Mouse (Mus musculus): Measurements from ENCODE around the gene Naa40.

DNA sequence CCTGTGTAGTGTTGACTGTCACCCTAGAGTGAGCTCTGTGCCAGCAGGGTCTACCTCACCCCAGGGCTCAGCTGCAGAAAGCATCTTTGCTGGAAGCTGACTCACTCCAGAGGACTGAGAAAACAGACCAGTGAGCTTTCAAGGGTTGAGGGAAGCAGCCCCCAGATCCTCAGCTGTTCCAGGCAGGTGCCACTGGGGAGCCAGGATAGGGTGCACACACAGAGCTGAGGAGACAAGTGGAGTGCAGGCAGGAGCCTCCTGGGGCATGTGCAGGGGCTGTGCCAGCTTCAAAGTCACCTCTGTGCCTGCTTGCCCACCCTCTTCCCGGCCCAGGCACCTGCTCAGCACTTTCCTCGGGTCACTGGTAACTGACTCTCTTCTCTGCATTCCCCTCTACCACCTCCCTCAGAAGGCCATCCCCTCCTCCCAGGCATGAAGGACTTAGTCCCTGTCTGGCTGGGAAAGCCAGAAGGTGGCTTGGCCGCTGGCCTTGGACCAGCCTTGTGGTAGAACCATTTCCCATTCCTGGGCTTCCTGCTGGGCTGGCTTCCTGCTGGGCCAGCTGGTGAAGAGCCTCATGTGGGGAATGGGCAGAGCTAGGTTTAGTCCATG, 62.0 kb downstream of the Naa40 start:
- TF ChIP-seq MAFK (IDR thresholded peaks at IDR 0.05; ENCODE audit: insufficient read depth, low read depth, low read length): no peak
- no peak for TF ChIP-seq ZNF384 (IDR thresholded peaks at IDR 0.05; ENCODE audit: low read depth, low read length)
